Mouse (Mus musculus) midbrain, embryonic 16.5 days (tissue): ENCODE measurements around the gene Sclt1. TPM values are rescaled to one million over a fixed set of nuclear protein-coding genes. Genes with fewer than 3 reads are reported as not detected.
A peak's percentile ranks its signal among the peaks of the same experiment; 100 is the strongest.
"Not testable (repeated sequence)": the region's sequence is repeated elsewhere in the genome, so short reads cannot be mapped to it uniquely, and the experiment has no call there.

Experiments used
- ATAC-seq: fragments of 200-750 bp; cut with Nextera tagmentation; 2 replicates; pipeline ENCODE4 v1.8.0; 2017; ENCODE audit warnings: moderate TSS enrichment
- H3K27ac ChIP-seq: fragments of 300-500 bp; sonication (generic); 2 replicates; pipeline ENCODE4 v1.5.1; 2014; ENCODE audit warnings: mild to moderate bottlenecking, low read length, mixed read lengths
- H3K27me3 ChIP-seq: fragments of 300-500 bp; sonication (generic); 2 replicates; pipeline ENCODE4 v1.6.1; 2014; ENCODE audit warnings: low read depth, low read length, mixed read lengths; ENCODE audit not compliant: control insufficient read depth, insufficient read depth
- H3K36me3 ChIP-seq: fragments of 300-500 bp; sonication (generic); 2 replicates; pipeline ENCODE4 v1.6.1; 2014; ENCODE audit warnings: mild to moderate bottlenecking, low read length, moderate library complexity, mixed read lengths; ENCODE audit not compliant: control insufficient read depth, insufficient read depth
- H3K4me1 ChIP-seq: fragments of 300-500 bp; sonication (generic); 2 replicates; pipeline ENCODE4 v1.6.1; 2014; ENCODE audit warnings: mild to moderate bottlenecking, low read length, mixed read lengths; ENCODE audit not compliant: control insufficient read depth, insufficient read depth
- H3K4me2 ChIP-seq: fragments of 300-500 bp; sonication (generic); 2 replicates; pipeline ENCODE4 v1.6.1; 2014; ENCODE audit warnings: mild to moderate bottlenecking, low read length, mixed read lengths
- H3K4me3 ChIP-seq: fragments of 300-500 bp; sonication (generic); 2 replicates; pipeline ENCODE4 v1.5.1; 2014; ENCODE audit warnings: low read depth, mild to moderate bottlenecking, low read length, moderate library complexity, mixed read lengths
- H3K9ac ChIP-seq: fragments of 300-500 bp; sonication (generic); 2 replicates; pipeline ENCODE4 v1.6.1; 2014; ENCODE audit warnings: low read depth, low read length, mixed read lengths
- H3K9me3 ChIP-seq: fragments of 300-500 bp; sonication (generic); replicated peaks from 2 replicates; pipeline ENCODE4 v1.6.1; 2014; ENCODE audit warnings: mild to moderate bottlenecking, low read length, mixed read lengths; ENCODE audit not compliant: control insufficient read depth, poor library complexity, severe bottlenecking
- WGBS: fragments of 180-500 bp; shearing (Covaris S2); extraction: QIAGEN DNeasy Blood & Tissue Kit; methylation state at CpG from one replicate; pipeline ENCODE4 v1.1.7; 2014; 5-methylcytosine and 5-hydroxymethylcytosine counted together
- polyA plus RNA-seq: library from polyadenylated mRNA; unstranded; fragments of >200 nt; fragmentation: Nextera tagmentation; extraction: Ambion mirVana; gene quantifications from 2 replicates; pipeline ENCODE4 v1.2.1, GENCODE M21; 2015

Sclt1 gene
- 17.1 and 18.8 TPM in 2 replicates for polyA plus RNA-seq

DNA sequence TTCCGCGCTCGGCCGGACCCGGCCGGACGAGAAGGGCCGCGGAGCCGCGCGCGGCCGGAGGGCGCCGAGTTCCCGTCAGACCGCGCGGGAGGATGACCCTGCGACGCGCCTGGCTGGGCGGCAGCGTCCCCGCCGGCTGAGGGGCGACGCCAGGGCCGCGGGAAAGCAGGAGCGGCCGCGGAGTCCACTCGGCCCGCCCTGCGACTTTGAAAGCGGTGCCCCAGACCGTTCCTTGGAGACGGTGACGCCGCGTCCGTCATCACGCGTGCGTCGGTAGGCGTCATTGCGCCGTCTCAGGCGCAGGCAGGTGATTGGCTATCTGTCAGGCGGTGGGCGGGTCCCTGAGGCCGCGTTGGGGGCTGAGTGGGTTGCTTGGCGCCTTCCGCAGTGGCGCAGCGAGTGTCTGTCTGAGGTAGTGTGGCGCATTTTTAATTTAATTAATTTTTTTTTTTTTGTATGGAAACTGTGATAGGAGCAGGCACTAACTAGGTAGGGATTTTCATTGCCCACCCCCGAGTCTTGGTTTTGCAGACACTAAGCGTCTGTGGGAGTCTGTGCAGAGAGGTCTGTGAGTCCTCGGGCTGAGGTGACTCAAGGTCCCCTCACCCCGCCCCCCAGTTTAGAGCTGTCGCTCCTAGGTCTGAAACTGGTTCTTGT lies at the start of gene Sclt1, which contains the start of gene D3Ertd751e:
Gene Sclt1, minus strand, starts transcription at position 237 of the 657 bp plus-strand sequence.
Gene D3Ertd751e, plus strand, starts transcription at position 334 of the 657 bp plus-strand sequence.
- Histone ChIP-seq H3K4me3 (peak within 1 kb of the TSS; percentile 85), H3K36me3 (no peaks in the 10 kb centered on the region), H3K4me2 (peak within 1 kb of the TSS; percentile 91), H3K4me1 (peaks cover 21% of the 10 kb centered on the region), H3K9me3 (no peaks in the 10 kb centered on the region), H3K27ac (peak within 1 kb of the TSS; percentile 94), H3K27me3 (no peaks in the 10 kb centered on the region), H3K9ac (peak within 1 kb of the TSS; percentile 88)
- under 1% methylated on average over 63 of the region's 66 CpGs for WGBS
- peak; percentile 100 for ATAC-seq

DNA sequence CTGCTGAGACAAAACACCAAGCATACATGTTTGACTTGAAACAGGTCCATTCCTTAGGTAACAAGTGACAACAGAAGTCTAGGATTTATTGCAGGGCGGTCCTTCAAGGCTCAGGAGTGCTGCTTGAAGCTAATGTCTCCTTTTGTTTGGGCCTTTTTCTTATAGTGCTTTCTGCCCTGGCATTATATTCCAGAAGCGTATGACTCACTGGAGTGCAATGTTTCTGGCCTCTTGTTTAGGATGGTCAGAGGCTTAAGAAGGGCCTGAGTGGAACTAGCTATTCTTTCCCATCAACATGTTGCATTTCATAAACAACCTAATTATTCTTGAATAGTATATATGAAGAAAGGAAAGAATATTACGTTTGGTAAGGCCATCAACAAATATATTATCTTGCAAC lies 19.8 kb upstream of the Sclt1 start:
- 96% methylated on average over 3 of the region's 3 CpGs for WGBS

DNA sequence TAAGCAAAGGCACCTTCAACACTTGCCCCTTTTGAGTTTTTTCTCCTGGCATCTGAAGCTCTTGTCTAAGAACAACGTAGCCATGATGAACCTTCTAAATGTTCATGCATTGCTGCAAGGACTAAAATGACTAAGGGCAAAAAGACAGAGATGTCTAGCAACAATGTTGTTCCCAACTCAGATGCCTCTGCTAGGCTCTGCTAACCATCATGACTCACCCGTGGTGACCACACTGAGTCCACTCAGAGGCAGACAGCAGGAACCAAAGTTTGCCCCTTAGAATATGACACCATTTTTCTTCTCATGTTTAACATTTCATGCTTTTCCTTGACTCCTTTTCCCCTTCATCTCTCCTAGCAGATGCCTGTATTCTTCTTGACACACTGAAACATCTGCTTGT lies 12.2 kb upstream of the Sclt1 start:
- 90% methylated on average over 2 of the region's 2 CpGs for WGBS
- Histone ChIP-seq H3K4me1 (no peaks in the 10 kb centered on the region), H3K9me3 (no peaks in the 10 kb centered on the region), H3K27me3 (no peaks in the 10 kb centered on the region), H3K27ac (no peak overlapping the region), H3K9ac (no peak overlapping the region), H3K36me3 (no peaks in the 10 kb centered on the region), H3K4me2 (no peak overlapping the region), H3K4me3 (no peak overlapping the region)
- no peak for ATAC-seq

More for the DNA sequence above, 19.8 kb upstream of the Sclt1 start:
- no peak overlapping the region for H3K9ac ChIP-seq
- H3K4me2 ChIP-seq = no peak overlapping the region
- no peaks in the 10 kb centered on the region for H3K27me3 ChIP-seq
- H3K27ac ChIP-seq = no peak overlapping the region
- H3K4me1 ChIP-seq = no peaks in the 10 kb centered on the region
- no peak for ATAC-seq
- no peaks in the 10 kb centered on the region for H3K36me3 ChIP-seq
- H3K9me3 ChIP-seq = no peaks in the 10 kb centered on the region
- no peak overlapping the region for H3K4me3 ChIP-seq

DNA sequence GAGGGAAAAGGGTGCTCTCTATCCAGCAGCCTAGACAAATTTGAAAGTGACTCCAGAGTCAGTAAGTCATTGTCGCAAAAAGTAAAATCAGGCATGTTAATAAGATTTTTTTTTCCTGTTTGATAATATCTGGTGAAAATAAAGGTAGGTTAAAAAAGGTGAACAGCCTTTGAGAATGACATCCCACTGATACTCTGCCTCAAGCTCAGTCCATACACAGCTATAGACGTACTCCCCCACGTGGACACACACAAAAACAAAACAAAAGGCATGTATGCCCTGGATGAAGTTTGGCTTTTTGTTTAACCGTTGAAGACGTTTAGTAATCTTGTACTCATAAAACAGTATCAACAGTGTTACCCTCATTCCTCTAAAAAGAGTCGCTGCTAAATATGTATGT lies 1.1 kb upstream of the Sclt1 start:
- H3K4me3 ChIP-seq = no peak overlapping the region
- WGBS = 27% methylated on average over 6 of the region's 6 CpGs

DNA sequence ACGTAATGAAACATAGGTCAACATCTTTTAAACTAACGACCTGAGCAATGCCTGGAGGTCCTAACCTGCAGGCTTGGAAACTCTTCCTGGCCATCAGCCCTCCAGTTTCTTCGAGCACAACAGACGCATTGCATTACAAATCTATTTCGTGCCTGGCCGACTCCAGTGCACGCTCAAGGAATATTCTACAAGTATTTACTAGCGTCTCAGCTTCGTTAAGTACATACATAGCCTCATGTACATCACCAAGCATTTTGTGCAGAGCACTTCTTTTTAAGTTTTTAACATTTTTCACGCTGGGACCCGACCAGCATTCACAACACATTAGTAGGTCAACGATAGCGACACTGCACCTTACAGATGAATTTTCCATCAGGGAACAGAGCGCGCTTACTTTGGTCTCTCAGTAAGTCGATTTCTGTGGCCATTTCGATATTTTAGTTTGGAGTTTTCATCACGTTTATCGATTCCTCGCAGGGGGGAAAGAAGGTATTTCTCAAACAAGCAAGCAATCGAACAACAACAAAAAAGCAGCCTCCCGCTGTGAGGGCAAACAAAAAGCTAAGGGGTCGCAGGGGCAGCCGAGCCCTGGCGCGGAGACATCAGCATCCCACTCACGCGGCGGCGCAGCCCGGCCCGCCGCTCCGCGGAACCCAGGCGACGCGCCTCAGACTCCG lies 575 bp downstream of the Sclt1 start:
- Histone ChIP-seq H3K27me3 (no peaks in the 10 kb centered on the region), H3K36me3 (no peaks in the 10 kb centered on the region), H3K9ac (peak overlapping the region; percentile 88), H3K9me3 (no peaks in the 10 kb centered on the region), H3K27ac (peak overlapping the region; percentile 94), H3K4me1 (peaks cover 21% of the 10 kb centered on the region), H3K4me2 (peak overlapping the region; percentile 91), H3K4me3 (peak overlapping the region; percentile 85)
- under 1% methylated on average over 39 of the region's 39 CpGs for WGBS
- no peak for ATAC-seq

More for the DNA sequence above, 1.1 kb upstream of the Sclt1 start:
- Histone ChIP-seq H3K4me2 (peak overlapping the region; percentile 72), H3K27me3 (no peaks in the 10 kb centered on the region), H3K4me1 (peaks cover 21% of the 10 kb centered on the region), H3K9me3 (no peaks in the 10 kb centered on the region), H3K36me3 (no peaks in the 10 kb centered on the region), H3K27ac (no peak overlapping the region), H3K9ac (no peak overlapping the region)
- no peak for ATAC-seq

DNA sequence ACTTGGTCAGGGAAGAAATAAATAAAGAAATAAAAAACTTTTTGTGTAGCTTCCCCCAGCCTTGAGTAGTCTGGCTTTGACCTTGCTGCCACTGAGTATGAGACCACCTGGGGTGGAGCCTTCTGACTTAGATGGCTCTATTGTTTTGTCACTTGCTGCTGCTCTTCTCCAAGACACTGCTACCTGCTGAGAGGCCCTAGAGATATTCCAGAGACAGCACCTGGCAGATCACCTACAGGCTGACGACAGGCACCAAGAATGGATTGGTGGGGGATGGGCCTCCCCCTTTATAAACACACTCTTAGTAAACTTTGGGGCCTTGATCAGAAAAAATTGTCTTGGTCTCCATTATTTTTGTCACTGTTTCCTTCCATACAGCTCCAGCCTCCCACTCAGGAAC lies 46.6 kb downstream of the Sclt1 start:
- Histone ChIP-seq H3K27ac (no peak overlapping the region), H3K4me1 (no peaks in the 10 kb centered on the region), H3K36me3 (peaks cover 7% of the 10 kb centered on the region; the same call in 1 of the 2 replicates), H3K27me3 (no peaks in the 10 kb centered on the region), H3K4me2 (no peak overlapping the region), H3K9ac (no peak overlapping the region), H3K4me3 (no peak overlapping the region), H3K9me3 (no peaks in the 10 kb centered on the region)
- no peak for ATAC-seq
- 87% methylated on average over 1 of the region's 1 CpGs for WGBS

DNA sequence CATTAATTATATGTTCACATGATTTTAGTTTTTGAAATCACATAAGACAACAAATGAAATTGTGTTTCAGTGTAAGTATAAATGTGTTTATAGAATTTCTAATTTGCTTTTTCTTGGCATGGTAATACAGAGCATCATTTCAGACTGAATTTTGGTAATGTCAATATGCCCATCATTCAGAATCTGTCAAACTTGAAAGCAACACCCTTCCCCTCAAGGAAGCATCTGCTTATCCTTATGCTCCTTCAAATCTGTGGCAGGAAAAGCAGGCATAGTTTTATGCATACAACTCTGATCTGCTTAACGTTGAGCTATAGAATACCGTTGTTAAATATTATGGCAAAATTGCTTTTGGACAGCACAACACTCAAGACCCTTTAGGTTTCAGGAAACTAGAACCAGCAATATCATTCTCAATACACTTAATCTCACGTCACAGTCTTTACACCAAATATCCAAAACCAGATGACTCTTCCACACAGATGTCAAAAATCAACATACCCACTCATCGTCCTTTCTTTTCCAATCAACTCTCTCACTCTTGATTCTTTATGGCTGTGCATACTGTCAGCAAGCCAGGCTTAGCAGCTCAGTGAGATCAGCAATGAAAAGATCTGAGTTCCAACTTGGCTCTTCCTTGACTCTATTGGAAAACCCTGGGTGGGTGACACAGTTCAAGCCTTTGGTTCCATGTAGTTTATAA lies 49.7 kb downstream of the Sclt1 start:
- Histone ChIP-seq H3K9ac (no peak overlapping the region), H3K4me2 (no peak overlapping the region), H3K4me1 (no peaks in the 10 kb centered on the region), H3K36me3 (no peaks in the 10 kb centered on the region), H3K27me3 (no peaks in the 10 kb centered on the region), H3K27ac (no peak overlapping the region), H3K9me3 (no peaks in the 10 kb centered on the region), H3K4me3 (no peak overlapping the region)
- WGBS = 95% methylated on average over 4 of the region's 4 CpGs
- ATAC-seq = no peak

DNA sequence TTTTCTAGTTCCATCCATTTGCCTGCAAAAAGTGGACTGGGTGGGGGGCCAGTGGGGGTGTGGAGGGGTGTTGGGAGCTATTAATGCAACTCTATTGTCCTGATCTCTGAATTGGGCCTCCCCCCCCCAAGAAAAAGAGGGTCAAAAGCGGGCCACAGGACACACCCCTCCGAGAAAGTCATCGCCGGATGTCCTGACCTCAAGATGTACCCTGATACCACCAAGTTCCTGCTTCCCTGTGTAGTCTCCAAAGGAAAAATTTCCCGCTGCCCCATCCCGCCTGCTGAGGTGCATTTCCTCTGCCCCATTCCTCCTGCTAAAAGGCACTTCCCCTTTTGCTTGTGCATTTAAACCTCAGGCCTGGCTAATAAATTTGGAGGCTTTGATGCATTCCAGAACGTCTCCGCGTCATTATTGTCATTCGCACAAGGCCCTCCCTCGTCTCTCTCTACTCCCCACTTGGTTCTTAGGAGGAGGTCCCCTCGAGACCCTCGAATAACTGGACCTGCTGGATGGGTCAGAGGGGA lies 52.1 kb downstream of the Sclt1 start:
- not testable (repeated sequence) for ATAC-seq, H3K9ac ChIP-seq, H3K27ac ChIP-seq, H3K36me3 ChIP-seq, H3K4me1 ChIP-seq, H3K4me3 ChIP-seq, H3K27me3 ChIP-seq, H3K4me2 ChIP-seq, H3K9me3 ChIP-seq
- 89% methylated on average over 13 of the region's 13 CpGs for whole genome bisulfite sequencing
